Mouse (Mus musculus) bone marrow macrophage, adult 2 months (primary cell): ENCODE results near the gene Ovca2.

ENCODE experiments used
- CTCF ChIP-seq: IDR thresholded peaks from 2 replicates; pipeline ENCODE4 v1.5.1; 2012; ENCODE audit warnings: low read depth, mild to moderate bottlenecking, low read length, moderate library complexity
- POLR2A ChIP-seq: IDR thresholded peaks from 2 replicates; pipeline ENCODE4 v1.6.1; 2012; ENCODE audit warnings: mild to moderate bottlenecking, low read depth, low read length, borderline replicate concordance

DNA sequence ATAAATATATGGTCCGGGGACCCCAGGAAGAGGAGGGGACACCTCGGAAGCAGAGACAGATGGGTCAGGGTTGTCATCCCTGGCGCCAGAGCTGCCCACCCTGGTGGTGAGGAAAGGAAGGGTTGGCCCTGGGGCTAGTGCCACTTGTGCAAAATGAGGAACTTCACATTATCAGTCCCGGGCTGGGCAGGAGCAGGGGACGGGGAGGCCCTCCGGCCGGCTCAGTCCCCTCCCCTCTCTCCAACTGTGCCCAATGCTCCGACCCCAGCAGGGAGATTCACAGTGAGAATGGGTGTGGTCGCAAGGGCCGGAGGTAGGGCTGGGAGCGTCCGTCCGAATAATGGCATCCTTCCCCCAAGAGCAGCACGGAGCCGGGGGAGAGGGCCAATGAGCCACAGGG, 13.9 kb downstream of the Ovca2 start:
- TF ChIP-seq POLR2A (no peak), CTCF (no peak)
